9 mouse cellular contexts compared by ENCODE assay signal in genomic region chr4:82499725-82500577, GRCm38 (mm10).
A peak's percentile ranks its signal among the peaks of the same experiment; 100 is the strongest.
DNase-seq lines count a peak whose midpoint lies in the region; ATAC-seq and TF ChIP-seq lines count a peak whose summit lies in the region.
"Had no signal": no experiment of that assay in that cellular context is flagged by ENCODE, and none has a peak within 500 bp of the region (broad histone marks: within the 10 kb centered on the region; RNA-seq: fewer than 3 reads in every experiment).

No protein-coding gene starts in this region.

- H3K9ac ChIP-seq in hindbrain, embryonic 12.5 days, result peak overlapping the region; percentile 46
- no peak overlapping the region for H3K9ac ChIP-seq in hindbrain, embryonic 11.5 days (ENCODE audit: low read depth, low read length)
- H3K9ac ChIP-seq in forebrain, postnatal 0 days, result peak overlapping the region; percentile 92
- H3K9ac ChIP-seq in liver, embryonic 13.5 days, result no peak overlapping the region

- peak overlapping the region; percentile 95 for H3K4me2 ChIP-seq in hindbrain, embryonic 12.5 days (replicated peaks)
- H3K4me2 ChIP-seq in hindbrain, embryonic 11.5 days (replicated peaks; ENCODE audit: low read depth, low read length), result no peak overlapping the region
- H3K4me2 ChIP-seq in forebrain, postnatal 0 days (ENCODE audit: low read depth), result peak overlapping the region; percentile 92
- H3K4me2 ChIP-seq in liver, embryonic 13.5 days, result peak overlapping the region; percentile 18; the same call in 1 of the 2 replicates

- H3K4me1 ChIP-seq in hindbrain, embryonic 12.5 days, result peaks cover 22% of the 10 kb centered on the region
- no peaks in the 10 kb centered on the region for H3K4me1 ChIP-seq in hindbrain, embryonic 11.5 days (replicated peaks; ENCODE audit: control insufficient read depth, insufficient read depth, low read length)
- H3K4me1 ChIP-seq in brown adipose tissue, adult 24 weeks (ENCODE audit: control insufficient read depth, insufficient read depth, insufficient read length, low read length), result peaks cover 29% of the 10 kb centered on the region
- H3K4me1 ChIP-seq in forebrain, postnatal 0 days (ENCODE audit: insufficient read depth), result no peaks in the 10 kb centered on the region
- H3K4me1 ChIP-seq in liver, embryonic 13.5 days (replicated peaks), result peaks cover 8% of the 10 kb centered on the region

- H3K27ac ChIP-seq in hindbrain, embryonic 12.5 days, result peak overlapping the region; percentile 36; the same call in 1 of the 2 replicates
- no peak overlapping the region for H3K27ac ChIP-seq in hindbrain, embryonic 11.5 days (ENCODE audit: low read depth, low read length)
- H3K27ac ChIP-seq in brown adipose tissue, adult 24 weeks (replicated peaks; ENCODE audit: low read depth, low read length), result 0 out of 2 replicates have a peak overlapping the region, but pooled peaks have one; percentile 2
- peak overlapping the region; percentile 80 for H3K27ac ChIP-seq in forebrain, postnatal 0 days (ENCODE audit: low read depth, low read length)
- no peak overlapping the region for H3K27ac ChIP-seq in liver, embryonic 13.5 days

- H3K9me3 ChIP-seq in hindbrain, embryonic 12.5 days (replicated peaks), result no peaks in the 10 kb centered on the region
- H3K9me3 ChIP-seq in hindbrain, embryonic 11.5 days (ENCODE audit: control insufficient read depth, low read length), result no peaks in the 10 kb centered on the region
- no peaks in the 10 kb centered on the region for H3K9me3 ChIP-seq in forebrain, postnatal 0 days (ENCODE audit: low read length)
- no peaks in the 10 kb centered on the region for H3K9me3 ChIP-seq in liver, embryonic 13.5 days (replicated peaks)

- no peak for ATAC-seq in hindbrain, embryonic 12.5 days (ENCODE audit: low FRiP score)
- ATAC-seq in hindbrain, embryonic 11.5 days (ENCODE audit: low FRiP score), result no peak
- ATAC-seq in forebrain, postnatal 0 days, result no peak
- no peak for ATAC-seq in liver, embryonic 13.5 days (ENCODE audit: low read depth)
- no peak for ATAC-seq in granulocyte monocyte progenitor cell, adult 5-6 weeks (replicated peaks; ENCODE audit: poor library complexity, severe bottlenecking)
- no peak for ATAC-seq in megakaryocyte, adult 5-6 weeks (ENCODE audit: poor library complexity, severe bottlenecking)

- H3K36me3 ChIP-seq in hindbrain, embryonic 12.5 days, result peaks cover 20% of the 10 kb centered on the region
- peaks cover 6% of the 10 kb centered on the region for H3K36me3 ChIP-seq in hindbrain, embryonic 11.5 days (ENCODE audit: control insufficient read depth, insufficient read depth, low read length)
- H3K36me3 ChIP-seq in forebrain, postnatal 0 days (ENCODE audit: insufficient read depth), result peaks cover 7% of the 10 kb centered on the region
- peaks cover 8% of the 10 kb centered on the region for H3K36me3 ChIP-seq in liver, embryonic 13.5 days

- DNase-seq in hindbrain, embryonic 11.5 days (ENCODE audit: low spot score), result no peak
- peak; percentile 69 for DNase-seq in forebrain, postnatal 0 days
- DNase-seq in liver, embryonic 13.5 days, result no peak
- no peak for DNase-seq in testis, postnatal 10 days (ENCODE audit: low spot score)
- DNase-seq: thymus, postnatal 14 days had no signal

- H3K27me3 ChIP-seq in hindbrain, embryonic 12.5 days, result no peaks in the 10 kb centered on the region
- H3K27me3 ChIP-seq in hindbrain, embryonic 11.5 days (ENCODE audit: control insufficient read depth, insufficient read depth, low read length), result peaks cover 3% of the 10 kb centered on the region; the same call in 1 of the 2 replicates
- H3K27me3 ChIP-seq in forebrain, postnatal 0 days (ENCODE audit: insufficient read depth, low read length), result no peaks in the 10 kb centered on the region
- H3K27me3 ChIP-seq in liver, embryonic 13.5 days, result peaks cover 35% of the 10 kb centered on the region

- TF ChIP-seq CTCF in forebrain, postnatal 0 days (IDR thresholded peaks at IDR 0.05; ENCODE audit: low read depth), result no peak

- 56% methylated on average over 9 of the region's 9 CpGs for WGBS in hindbrain, embryonic 12.5 days
- 69% methylated on average over 9 of the region's 9 CpGs for WGBS in hindbrain, embryonic 11.5 days
- WGBS in forebrain, postnatal 0 days, result 20% methylated on average over 9 of the region's 9 CpGs
- 51% methylated on average over 9 of the region's 9 CpGs for WGBS in liver, embryonic 13.5 days (ENCODE audit: insufficient replicate concordance)

- peak overlapping the region; percentile 9 for H3K4me3 ChIP-seq in hindbrain, embryonic 12.5 days
- no peak overlapping the region for H3K4me3 ChIP-seq in hindbrain, embryonic 11.5 days (ENCODE audit: low read depth, low read length)
- H3K4me3 ChIP-seq in brown adipose tissue, adult 24 weeks (ENCODE audit: insufficient read depth, low read depth, low read length), result peak overlapping the region; percentile 15
- H3K4me3 ChIP-seq in forebrain, postnatal 0 days (ENCODE audit: low read depth, low read length), result peak overlapping the region; percentile 79
- H3K4me3 ChIP-seq in liver, embryonic 13.5 days (replicated peaks), result no peak overlapping the region

Comparison
In these comparisons a context has a peak if more than half of its experiments do, and no peak if none do; other contexts are left out.
1. H3K27ac ChIP-seq: peak in hindbrain, embryonic 12.5 days (single experiment), brown adipose tissue, adult 24 weeks (single experiment) and forebrain, postnatal 0 days (single experiment); none in hindbrain, embryonic 11.5 days (single experiment) and liver, embryonic 13.5 days (single experiment).
2. H3K4me3 ChIP-seq: peak in hindbrain, embryonic 12.5 days (single experiment), brown adipose tissue, adult 24 weeks (single experiment) and forebrain, postnatal 0 days (single experiment); none in hindbrain, embryonic 11.5 days (single experiment) and liver, embryonic 13.5 days (single experiment).
3. H3K9ac ChIP-seq: peak in hindbrain, embryonic 12.5 days (single experiment) and forebrain, postnatal 0 days (single experiment); none in hindbrain, embryonic 11.5 days (single experiment) and liver, embryonic 13.5 days (single experiment).